Mouse (Mus musculus) CD4-positive naive resting alpha-beta T cell, adult 76 days (primary cell): ENCODE data around the gene Galnt4. TPM values are rescaled to one million over a fixed set of nuclear protein-coding genes. Genes with fewer than 3 reads are reported as not detected.

Experiments used
- total RNA-seq: library from RNA; stranded (reverse); gene quantifications from one replicate; pipeline ENCODE4 v1.2.4, GENCODE M21; 2023

The Galnt4 gene
- 17.4 TPM for total RNA-seq

DNA sequence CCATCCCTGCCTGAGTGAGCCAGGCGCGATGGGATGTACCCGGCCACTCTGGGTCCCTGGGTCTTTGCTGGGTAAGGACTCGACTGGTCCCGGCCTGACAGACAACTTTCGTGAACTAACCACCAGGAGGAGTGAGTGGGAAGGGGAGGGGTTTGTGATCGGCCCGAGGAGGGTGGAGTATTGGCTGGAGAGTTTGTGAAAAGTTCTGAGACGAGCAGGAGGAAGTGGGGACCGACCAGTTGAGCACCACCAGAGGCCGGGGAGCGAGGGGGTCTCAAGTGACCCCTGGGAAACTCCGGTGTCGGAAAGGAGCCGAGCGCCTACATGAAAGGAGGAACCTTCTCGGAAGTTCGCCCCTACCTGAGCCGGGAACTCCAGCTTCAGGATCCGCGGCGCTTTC lies at the start of gene Galnt4:
Galnt4 (plus strand) TSS at position 196 of the 400 bp plus-strand sequence.

DNA sequence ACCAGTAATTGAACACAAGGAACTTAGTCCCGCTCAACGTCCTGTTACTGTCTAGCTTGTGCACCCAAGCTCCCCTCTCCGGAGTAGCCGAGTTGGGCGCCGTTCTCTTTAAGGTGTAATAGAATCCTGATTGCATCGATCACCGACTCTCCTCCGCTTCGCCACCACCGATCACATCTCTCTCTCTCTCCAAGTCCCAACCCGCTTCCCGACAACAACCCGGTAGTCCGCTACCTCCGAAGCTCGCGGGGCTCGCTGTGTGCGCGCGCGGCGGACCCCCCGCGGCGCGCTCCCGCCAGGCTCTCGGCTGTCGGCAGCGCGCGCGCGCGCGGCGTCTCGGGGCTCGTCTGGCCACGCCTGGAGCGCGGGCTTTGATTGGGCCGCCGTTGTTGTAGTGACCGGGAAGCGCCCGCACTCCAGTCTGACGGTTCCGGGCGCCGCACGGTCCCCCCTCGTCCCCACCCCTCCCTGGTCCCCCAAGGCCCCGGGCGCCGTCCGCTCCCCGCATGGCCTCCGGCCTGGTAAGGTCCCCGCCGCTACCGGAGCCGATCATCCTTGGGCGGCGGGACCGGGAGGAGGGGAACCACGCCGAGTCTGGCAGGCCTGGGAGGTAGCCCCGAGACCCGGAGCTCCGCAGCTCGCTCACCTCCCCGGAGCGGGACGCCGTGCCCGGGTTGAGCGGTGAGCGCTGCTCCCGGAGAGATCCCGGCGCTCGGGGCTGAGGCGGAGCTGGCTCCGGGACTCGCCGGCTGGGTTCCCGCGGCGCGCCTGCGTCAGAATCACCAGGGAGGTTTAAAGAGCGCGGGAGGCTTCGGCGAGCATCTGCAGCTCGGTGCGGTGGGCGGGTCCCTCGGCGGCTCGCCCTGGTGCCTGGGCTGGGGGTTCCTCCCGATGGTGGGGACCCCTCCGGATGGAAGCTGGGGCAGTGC lies 992 bp upstream of the Galnt4 start, which contains the start of gene Poc1b:
Poc1b (plus strand) TSS at position 334 of the 929 bp plus-strand sequence.

DNA sequence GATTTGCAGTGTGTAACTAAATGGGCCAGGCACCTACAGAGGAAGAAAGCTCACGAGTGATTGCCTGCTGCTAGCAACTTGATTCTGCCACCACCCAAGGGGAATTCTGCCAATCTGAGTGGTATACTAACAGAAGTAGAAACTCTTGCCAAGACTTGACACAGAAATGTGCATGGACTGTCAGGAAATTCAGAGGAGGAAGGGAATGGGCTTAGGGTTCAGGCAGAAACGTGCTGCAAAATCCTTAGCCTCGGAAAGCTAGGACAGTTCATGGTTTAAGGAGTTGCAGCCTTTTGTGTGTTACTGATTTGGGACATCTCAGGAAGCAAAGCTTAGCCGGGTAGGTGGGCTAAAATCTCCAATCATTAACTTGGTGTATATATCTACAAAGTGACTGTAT lies 18.3 kb downstream of the Galnt4 start, which contains the start of gene Phxr2:
Phxr2 (minus strand) TSS at position 101 of the 400 bp plus-strand sequence.

Other genes with a start within 250 kb of the Galnt4 start
- gene Atp2b1, start 193.8 kb upstream of the Galnt4 start, total RNA-seq: 163 TPM
- gene Poc1b, start 1.1 kb upstream of the Galnt4 start, total RNA-seq: 25.9 TPM
- not detected for gene Phxr2, start 18.2 kb downstream of the Galnt4 start, total RNA-seq
- 63.2 TPM for gene Dusp6, start 155.1 kb downstream of the Galnt4 start, total RNA-seq